Mouse (Mus musculus) kidney, embryonic 16.5 days (tissue): ENCODE data around the gene Hist1h2ag. TPM values are rescaled to one million over a fixed set of nuclear protein-coding genes. Genes with fewer than 3 reads are reported as not detected.

Experiments used
- ATAC-seq: fragments of 200-750 bp; cut with Nextera tagmentation; 2 replicates; pipeline ENCODE4 v1.8.0; 2017; ENCODE audit warnings: moderate TSS enrichment; ENCODE audit not compliant: low FRiP score, low TSS enrichment
- H3K27ac ChIP-seq: fragments of 300-500 bp; sonication (generic); 2 replicates; pipeline ENCODE4 v1.5.1; 2014; ENCODE audit warnings: low read length
- H3K27me3 ChIP-seq: fragments of 300-500 bp; sonication (generic); 2 replicates; pipeline ENCODE4 v1.6.1; 2014; ENCODE audit warnings: low read length, control low read depth, mixed read lengths; ENCODE audit not compliant: insufficient read depth
- H3K36me3 ChIP-seq: fragments of 300-500 bp; sonication (generic); 2 replicates; pipeline ENCODE4 v1.6.1; 2014; ENCODE audit warnings: low read length, control low read depth, mixed read lengths; ENCODE audit not compliant: insufficient read depth
- H3K4me1 ChIP-seq: fragments of 300-500 bp; sonication (generic); 2 replicates; pipeline ENCODE4 v1.6.1; 2014; ENCODE audit warnings: low read length, control low read depth, mixed read lengths; ENCODE audit not compliant: insufficient read depth
- H3K4me2 ChIP-seq: fragments of 300-500 bp; sonication (generic); replicated peaks from 2 replicates; pipeline ENCODE4 v1.6.1; 2014; ENCODE audit warnings: low read depth, low read length
- H3K4me3 ChIP-seq: fragments of 300-500 bp; sonication (generic); 2 replicates; pipeline ENCODE4 v1.5.1; 2014; ENCODE audit warnings: mild to moderate bottlenecking, low read length
- H3K9ac ChIP-seq: fragments of 300-500 bp; sonication (generic); replicated peaks from 2 replicates; pipeline ENCODE4 v1.6.1; 2014; ENCODE audit warnings: low read length
- H3K9me3 ChIP-seq: fragments of 300-500 bp; sonication (generic); 2 replicates; pipeline ENCODE4 v1.6.1; 2016; ENCODE audit warnings: low read length, control low read depth
- WGBS: fragments of 180-500 bp; shearing (Covaris S2); extraction: QIAGEN DNeasy Blood & Tissue Kit; methylation state at CpG from one replicate; pipeline ENCODE4 v1.1.7; 2014; 5-methylcytosine and 5-hydroxymethylcytosine counted together
- polyA plus RNA-seq: library from polyadenylated mRNA; unstranded; fragments of >200 nt; fragmentation: Nextera tagmentation; extraction: Ambion mirVana; gene quantifications from 2 replicates; pipeline ENCODE4 v1.2.1, GENCODE M21; 2015

Hist1h2ag gene
- polyA plus RNA-seq, 1 experiment from 2014 or later = 49.8 TPM

DNA sequence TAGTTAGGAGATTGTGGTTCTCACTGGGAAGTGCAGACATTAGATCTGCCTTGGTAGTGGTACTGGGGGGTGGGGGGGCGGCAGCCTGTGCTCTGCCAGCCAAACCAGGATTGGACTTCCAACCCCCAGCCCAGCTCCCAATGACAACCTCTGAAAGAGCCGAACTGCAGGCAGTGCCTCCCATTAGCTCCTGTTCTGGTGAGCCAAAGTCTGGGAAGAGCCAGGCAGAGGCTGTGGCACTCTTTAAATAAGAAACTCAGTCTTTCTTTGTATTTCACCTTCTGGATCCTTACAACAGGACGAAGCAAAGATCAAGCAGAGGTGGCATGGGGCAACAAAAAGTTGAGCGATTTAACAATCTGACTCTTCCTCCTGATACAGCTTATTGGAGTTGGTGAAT is 43.6 kb downstream of the Hist1h2ag start:
- H3K27ac ChIP-seq = no peak overlapping the region
- peaks cover 93% of the 10 kb centered on the region for H3K27me3 ChIP-seq
- no peaks in the 10 kb centered on the region for H3K36me3 ChIP-seq
- no peak overlapping the region for H3K4me3 ChIP-seq
- no peaks in the 10 kb centered on the region for H3K9me3 ChIP-seq
- no peak overlapping the region for H3K4me2 ChIP-seq
- WGBS = 27% methylated on average over 4 of the region's 4 CpGs
- ATAC-seq = no peak
- no peak overlapping the region for H3K9ac ChIP-seq
- peaks cover 14% of the 10 kb centered on the region for H3K4me1 ChIP-seq

DNA sequence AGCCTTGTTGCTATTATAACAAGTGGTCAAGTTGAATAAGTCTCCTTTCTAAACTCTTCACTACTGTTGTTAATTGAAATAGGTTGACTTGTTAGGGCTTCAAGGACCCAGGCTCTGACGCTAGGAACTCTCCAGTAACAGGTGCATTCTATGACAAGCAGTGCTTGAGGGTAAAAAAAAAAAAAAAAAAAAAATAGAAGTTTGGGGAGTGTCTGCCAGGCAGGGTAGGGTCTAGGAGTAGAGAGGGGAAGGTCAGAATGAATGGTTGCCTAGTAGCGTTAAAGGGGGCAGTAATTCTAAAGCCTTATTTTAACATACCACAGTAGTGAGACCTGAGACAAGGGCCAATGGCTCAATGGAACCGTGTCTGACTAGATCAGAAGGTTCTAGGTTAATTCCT is 44.3 kb downstream of the Hist1h2ag start:
- peaks cover 14% of the 10 kb centered on the region for H3K4me1 ChIP-seq
- no peak for ATAC-seq
- peaks cover 91% of the 10 kb centered on the region for H3K27me3 ChIP-seq
- no peak overlapping the region for H3K27ac ChIP-seq
- H3K4me2 ChIP-seq = no peak overlapping the region
- H3K9ac ChIP-seq = no peak overlapping the region
- H3K36me3 ChIP-seq = no peaks in the 10 kb centered on the region
- no peak overlapping the region for H3K4me3 ChIP-seq
- 18% methylated on average over 3 of the region's 3 CpGs for WGBS
- H3K9me3 ChIP-seq = no peaks in the 10 kb centered on the region

DNA sequence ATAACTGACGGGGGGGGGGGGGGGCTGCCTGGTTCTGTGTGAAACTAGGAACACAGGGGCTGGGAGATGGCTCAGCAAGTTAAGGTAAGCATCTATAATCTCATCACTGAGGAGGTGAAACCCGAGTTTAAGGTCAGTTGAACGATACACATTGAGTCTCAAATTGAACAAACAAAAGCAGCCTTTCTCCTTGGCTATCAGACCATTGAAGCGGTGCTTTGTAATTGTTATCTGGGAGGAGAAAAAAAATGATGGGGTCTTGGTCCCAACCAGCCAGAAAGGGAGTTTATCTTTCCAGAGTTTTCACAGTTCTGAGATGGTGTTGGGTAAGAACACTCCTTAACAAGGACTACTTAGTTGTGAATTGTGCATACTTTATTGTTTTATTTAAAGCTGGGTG is 44.9 kb downstream of the Hist1h2ag start:
- no peak for ATAC-seq
- Histone ChIP-seq H3K9me3 (no peaks in the 10 kb centered on the region), H3K4me2 (no peak overlapping the region), H3K36me3 (no peaks in the 10 kb centered on the region), H3K27ac (no peak overlapping the region), H3K4me1 (peaks cover 14% of the 10 kb centered on the region), H3K4me3 (no peak overlapping the region), H3K9ac (no peak overlapping the region), H3K27me3 (peaks cover 88% of the 10 kb centered on the region)
- 10% methylated on average over 4 of the region's 4 CpGs for WGBS

DNA sequence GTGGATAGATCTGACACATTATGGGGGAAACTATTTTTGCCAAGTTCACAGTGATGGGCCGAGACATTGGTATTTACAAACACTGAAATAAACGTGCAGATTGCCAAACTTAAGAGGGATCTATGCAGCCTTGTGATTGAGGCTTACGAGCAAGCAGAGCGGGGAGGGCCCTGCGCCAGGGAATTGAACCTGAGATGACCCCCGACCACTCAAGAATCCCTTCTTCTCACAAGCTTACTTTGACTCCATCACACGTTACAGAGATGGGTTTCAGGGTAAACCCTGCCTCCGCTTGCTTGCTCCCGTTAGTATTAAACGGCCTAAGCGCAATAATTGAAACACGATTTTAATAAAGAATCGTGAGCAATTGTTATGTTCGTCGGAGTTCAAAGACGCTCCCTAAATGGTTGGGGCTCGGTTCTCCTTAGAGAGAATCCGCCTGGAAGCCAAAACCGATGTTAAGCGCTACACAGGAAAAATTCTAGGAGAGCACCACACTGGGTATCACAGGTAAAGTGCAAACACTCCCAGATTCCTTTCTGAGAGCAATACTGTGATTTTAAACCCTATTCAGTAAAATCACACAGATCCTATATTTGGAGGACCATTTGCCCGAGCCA is 45.4 kb downstream of the Hist1h2ag start:
- Histone ChIP-seq H3K27me3 (peaks cover 84% of the 10 kb centered on the region), H3K36me3 (no peaks in the 10 kb centered on the region), H3K9me3 (no peaks in the 10 kb centered on the region), H3K4me2 (peak overlapping the region; percentile 64), H3K27ac (no peak overlapping the region), H3K4me3 (peak overlapping the region; percentile 39), H3K9ac (no peak overlapping the region), H3K4me1 (peaks cover 14% of the 10 kb centered on the region)
- 3% methylated on average over 21 of the region's 21 CpGs for WGBS
- no peak for ATAC-seq

DNA sequence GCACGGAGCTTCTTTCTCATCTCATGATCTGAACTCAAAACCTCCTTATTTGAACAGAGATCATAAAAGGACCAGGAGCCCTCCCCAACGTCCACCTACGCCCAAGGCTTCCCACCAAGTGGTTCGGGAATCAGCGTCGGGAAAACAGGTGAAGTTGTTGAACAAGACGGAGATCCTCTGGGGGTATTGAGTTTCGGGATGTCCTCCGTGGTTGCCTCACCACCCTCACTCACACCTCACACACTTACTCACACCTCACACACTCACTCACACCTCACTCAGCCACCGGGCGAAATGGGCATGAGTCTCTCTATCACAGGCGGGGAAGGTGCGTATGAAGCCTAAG is 45.9 kb downstream of the Hist1h2ag start:
- no peaks in the 10 kb centered on the region for H3K36me3 ChIP-seq
- H3K27ac ChIP-seq = no peak overlapping the region
- peak overlapping the region; percentile 39 for H3K4me3 ChIP-seq
- H3K4me1 ChIP-seq = peaks cover 14% of the 10 kb centered on the region
- 3% methylated on average over 13 of the region's 13 CpGs for WGBS
- peak overlapping the region; percentile 64 for H3K4me2 ChIP-seq
- H3K9me3 ChIP-seq = no peaks in the 10 kb centered on the region
- H3K27me3 ChIP-seq = peaks cover 79% of the 10 kb centered on the region
- H3K9ac ChIP-seq = no peak overlapping the region
- ATAC-seq = no peak

DNA sequence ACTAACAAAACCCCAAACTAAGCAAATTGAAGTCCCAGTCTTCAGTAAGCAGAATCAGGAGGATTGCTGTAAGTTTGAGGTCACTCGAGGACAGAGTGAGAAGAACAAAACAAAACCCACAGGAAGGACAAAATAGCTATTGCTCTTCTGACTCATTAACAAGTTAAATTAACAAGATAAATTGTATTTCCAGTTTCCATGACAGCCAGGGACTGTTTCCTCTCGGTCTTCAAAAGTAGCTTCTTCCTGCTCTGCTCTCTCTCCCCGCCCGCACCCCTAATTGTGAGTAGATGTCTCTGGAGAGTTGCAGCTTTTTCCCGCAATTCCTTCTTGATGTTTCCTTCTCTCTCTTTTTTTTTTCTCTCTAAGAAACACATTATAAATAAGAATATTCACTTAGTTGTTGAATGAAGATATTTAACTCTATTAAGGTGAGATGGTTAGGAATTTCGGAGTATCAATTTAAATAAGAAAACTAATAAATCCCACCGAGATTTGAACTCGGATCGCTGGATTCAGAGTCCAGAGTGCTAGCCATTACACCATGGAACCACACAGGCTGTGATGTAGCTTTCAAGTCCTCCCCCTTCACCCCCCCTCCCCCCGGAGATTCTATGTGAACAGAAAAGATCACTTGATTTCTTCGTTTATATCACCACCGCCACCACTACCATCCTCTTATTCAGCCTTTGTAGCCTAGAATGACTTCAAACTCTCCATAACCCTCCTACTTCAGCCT is 46.5 kb downstream of the Hist1h2ag start:
- no peak; the same call in 1 of the 2 replicates for ATAC-seq
- peaks cover 74% of the 10 kb centered on the region for H3K27me3 ChIP-seq
- H3K4me3 ChIP-seq = peak overlapping the region; percentile 50
- peaks cover under 1% of the 10 kb centered on the region for H3K9me3 ChIP-seq
- 2% methylated on average over 12 of the region's 12 CpGs for WGBS
- peaks cover 14% of the 10 kb centered on the region for H3K4me1 ChIP-seq
- no peak overlapping the region for H3K9ac ChIP-seq
- H3K4me2 ChIP-seq = peak overlapping the region; percentile 64
- no peaks in the 10 kb centered on the region for H3K36me3 ChIP-seq
- H3K27ac ChIP-seq = no peak overlapping the region

DNA sequence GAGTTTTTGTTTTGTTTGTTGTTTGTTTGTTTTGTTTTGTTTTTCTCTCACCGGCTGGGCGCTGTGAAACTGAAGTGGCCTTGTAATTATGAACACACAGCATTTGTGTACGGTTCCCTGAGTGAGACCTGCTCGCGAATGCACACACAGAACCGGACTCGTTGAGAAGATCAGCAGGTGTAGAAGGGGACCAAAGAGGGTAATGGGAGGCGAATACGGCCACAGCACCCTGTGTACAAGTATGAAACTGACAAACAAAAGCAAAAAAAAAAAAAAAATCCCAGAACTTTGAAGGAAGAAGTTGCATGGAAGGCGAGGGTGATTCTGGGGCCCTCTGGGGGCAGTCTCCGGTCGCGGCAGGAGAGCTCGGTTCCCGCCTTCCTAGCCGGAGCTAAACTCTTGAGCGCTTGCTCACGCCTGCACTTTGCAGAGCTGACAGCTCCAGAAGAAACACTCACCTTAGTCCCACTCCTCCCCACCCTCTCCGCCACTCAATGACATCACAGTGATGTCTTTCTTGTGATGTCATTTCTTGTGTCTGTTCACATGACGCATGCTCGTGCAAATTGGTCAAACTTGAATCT is 47.3 kb downstream of the Hist1h2ag start:
- WGBS = under 1% methylated on average over 20 of the region's 21 CpGs
- peak; percentile 70; the same call in 1 of the 2 replicates for ATAC-seq
- Histone ChIP-seq H3K9ac (peak overlapping the region; percentile 11; the same call in 1 of the 2 replicates), H3K27ac (no peak overlapping the region), H3K4me2 (peak overlapping the region; percentile 64), H3K36me3 (no peaks in the 10 kb centered on the region), H3K4me1 (peaks cover 14% of the 10 kb centered on the region), H3K27me3 (peaks cover 65% of the 10 kb centered on the region), H3K4me3 (peak overlapping the region; percentile 50), H3K9me3 (peaks cover 6% of the 10 kb centered on the region)

DNA sequence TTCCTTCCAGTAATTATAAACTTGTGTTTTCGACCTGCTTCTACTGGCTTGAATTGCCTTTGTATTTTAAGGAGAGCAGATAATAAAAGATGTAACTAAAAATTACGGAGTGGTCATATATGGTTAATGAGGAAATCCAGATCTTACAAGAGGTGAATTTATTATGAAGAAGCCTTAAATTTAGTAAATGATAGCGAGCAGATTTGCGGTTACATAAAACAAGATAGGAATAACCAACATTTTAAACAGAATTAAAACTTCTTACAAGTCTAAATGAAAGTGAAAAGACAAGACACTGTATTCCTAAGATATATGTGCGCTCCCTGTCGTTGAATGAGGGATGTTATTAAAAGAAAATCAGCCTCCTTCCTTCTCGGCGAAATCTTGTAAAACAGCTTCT is 47.8 kb downstream of the Hist1h2ag start:
- peaks cover 14% of the 10 kb centered on the region for H3K4me1 ChIP-seq
- peaks cover 60% of the 10 kb centered on the region for H3K27me3 ChIP-seq
- no peaks in the 10 kb centered on the region for H3K36me3 ChIP-seq
- H3K9ac ChIP-seq = 0 out of 2 replicates have a peak overlapping the region, but pooled peaks have one; percentile 11
- ATAC-seq = no peak
- H3K4me2 ChIP-seq = peak overlapping the region; percentile 64
- 5% methylated on average over 8 of the region's 8 CpGs for WGBS
- H3K27ac ChIP-seq = no peak overlapping the region
- peaks cover 8% of the 10 kb centered on the region for H3K9me3 ChIP-seq
- peak overlapping the region; percentile 50 for H3K4me3 ChIP-seq

DNA sequence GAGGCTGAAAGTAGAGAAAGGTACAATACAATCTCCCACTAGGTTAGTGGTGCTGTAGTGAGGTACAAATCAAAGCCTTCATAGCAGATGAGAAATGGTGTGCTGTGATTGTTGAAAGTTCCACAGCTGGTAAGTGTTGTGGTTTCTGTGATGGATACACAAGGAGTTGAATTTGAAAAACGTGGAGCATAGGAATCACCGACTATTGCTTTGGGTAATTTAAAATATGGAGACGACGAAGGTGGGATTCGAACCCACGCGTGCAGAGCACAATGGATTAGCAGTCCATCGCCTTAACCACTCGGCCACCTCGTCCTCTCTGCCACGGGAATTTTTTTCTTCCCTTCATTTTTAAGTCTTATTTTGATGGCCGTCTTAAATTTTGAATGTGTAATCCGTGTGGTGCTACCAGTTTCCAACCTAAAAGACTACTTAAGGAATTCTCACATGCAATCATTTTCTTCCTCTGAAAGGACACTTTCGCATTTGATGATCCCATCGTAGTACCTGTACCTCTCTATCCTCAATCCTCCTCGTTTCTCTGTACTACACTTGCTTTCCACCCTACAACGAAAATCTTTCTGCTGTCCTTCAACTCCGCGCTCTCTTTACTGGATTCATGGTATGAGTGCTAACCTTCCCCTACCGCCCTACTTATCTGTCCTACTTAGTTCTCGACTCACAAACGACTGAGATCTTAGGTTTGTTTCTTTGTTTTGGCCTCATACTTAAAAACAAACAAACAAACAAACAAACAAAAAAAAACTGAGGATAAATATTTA is 48.6 kb downstream of the Hist1h2ag start:
- H3K4me1 ChIP-seq = peaks cover 14% of the 10 kb centered on the region
- no peak overlapping the region for H3K9ac ChIP-seq
- H3K27me3 ChIP-seq = peaks cover 52% of the 10 kb centered on the region
- peak overlapping the region; percentile 21; the same call in 1 of the 2 replicates for H3K4me2 ChIP-seq
- 3% methylated on average over 22 of the region's 22 CpGs for WGBS
- H3K9me3 ChIP-seq = peaks cover 8% of the 10 kb centered on the region
- H3K36me3 ChIP-seq = no peaks in the 10 kb centered on the region
- H3K27ac ChIP-seq = no peak overlapping the region
- no peak overlapping the region for H3K4me3 ChIP-seq
- ATAC-seq = no peak
